Mouse (Mus musculus) heart, adult 2 months (tissue): Measurements from ENCODE around the gene Mup13. TPM values are rescaled to one million over a fixed set of nuclear protein-coding genes. Genes with fewer than 3 reads are reported as not detected.
"Not testable (repeated sequence)": the region's sequence is repeated elsewhere in the genome, so short reads cannot be mapped to it uniquely, and the experiment has no call there.

ENCODE experiments used
- DNase-seq, 2 experiments: peaks; one replicate each; pipeline ENCODE4 v3.0.0; 2021
- H3K27ac ChIP-seq: fragments of 200-600 bp; 2 replicates; pipeline ENCODE4 v1.8.1; 2022
- H3K27me3 ChIP-seq: fragments of 200-500 bp; 2 replicates; pipeline ENCODE4 v1.6.1; 2012; ENCODE audit warnings: mild to moderate bottlenecking, low read length, inconsistent platforms, mixed read lengths; ENCODE audit not compliant: control insufficient read depth, insufficient read depth
- H3K36me3 ChIP-seq: fragments of 200-500 bp; 2 replicates; pipeline ENCODE4 v1.6.1; 2012; ENCODE audit warnings: low read length, inconsistent platforms; ENCODE audit not compliant: control insufficient read depth, insufficient read depth
- H3K4me1 ChIP-seq: fragments of 200-500 bp; 2 replicates; pipeline ENCODE4 v1.6.1; 2011; ENCODE audit warnings: low read length; ENCODE audit not compliant: control insufficient read depth, insufficient read depth
- H3K4me3 ChIP-seq: fragments of 200-600 bp; 2 replicates; pipeline ENCODE4 v1.8.1; 2022
- H3K79me2 ChIP-seq: fragments of 200-500 bp; replicated peaks from 2 replicates; pipeline ENCODE4 v1.6.1; 2012; ENCODE audit warnings: mild to moderate bottlenecking, inconsistent platforms, low read length, moderate library complexity, mixed read lengths; ENCODE audit not compliant: control insufficient read depth, insufficient read depth
- H3K9ac ChIP-seq: fragments of 200-500 bp; 2 replicates; pipeline ENCODE4 v1.6.1; 2012; ENCODE audit warnings: low read depth, mild to moderate bottlenecking, control low read depth, inconsistent platforms, low read length, mixed read lengths
- WGBS: fragments of 180-500 bp; shearing (Covaris S2); methylation state at CpG from one replicate; pipeline ENCODE4 v1.1.7; 2018; 5-methylcytosine and 5-hydroxymethylcytosine counted together
- intact Hi-C: fragments of 180-260 bp; cut with DNase I; formaldehyde crosslinking; loops from one replicate; pipeline ENCODE4 v1.15.1; 2025
- long read RNA-seq: library from polyadenylated mRNA; stranded (forward); transcript quantifications from one replicate; pipeline ENCODE4 v2.0.0, GENCODE M21; 2021
- polyA plus RNA-seq: library from polyadenylated mRNA; depleted of rRNA; stranded (reverse); fragments of >200 nt; gene quantifications from 2 replicates; pipeline ENCODE4 v1.2.3, GENCODE M21; 2012; rRNA removed
- total RNA-seq, 2 experiments: library from RNA; stranded (reverse); gene quantifications; 2 replicates each; pipeline ENCODE4 v1.2.3; 2021

Gene Mup13
- not detected for total RNA-seq
- polyA plus RNA-seq = not detected in 2 replicates
- long read RNA-seq = 0 reads

GRCm38 (mm10) chr4:61228186-61228585 is at the start of gene Mup13:
Mup13 (minus strand) TSS chr4:61228286.
- 80% methylated on average over 4 of the region's 4 CpGs for WGBS
- H3K79me2 ChIP-seq, H3K4me1 ChIP-seq, H3K9ac ChIP-seq, H3K27ac ChIP-seq, intact Hi-C loops, H3K36me3 ChIP-seq, H3K27me3 ChIP-seq, DNase-seq, H3K4me3 ChIP-seq: not testable (repeated sequence)

Other genes starting within 250 kb of the Mup13 start
- not detected for gene Mup14, start 75.7 kb upstream of the Mup13 start, total RNA-seq
- 1.5 TPM in 1 of 2 replicates, not detected in the other for gene Mup14, start 75.7 kb upstream of the Mup13 start, polyA plus RNA-seq
- gene Mup15, start 211.5 kb upstream of the Mup13 start, total RNA-seq = not detected
- not detected in 2 replicates for gene Mup15, start 211.5 kb upstream of the Mup13 start, polyA plus RNA-seq